Mouse (Mus musculus): Measurements from ENCODE around the gene Arhgef2.

Gene Arhgef2

DNA sequence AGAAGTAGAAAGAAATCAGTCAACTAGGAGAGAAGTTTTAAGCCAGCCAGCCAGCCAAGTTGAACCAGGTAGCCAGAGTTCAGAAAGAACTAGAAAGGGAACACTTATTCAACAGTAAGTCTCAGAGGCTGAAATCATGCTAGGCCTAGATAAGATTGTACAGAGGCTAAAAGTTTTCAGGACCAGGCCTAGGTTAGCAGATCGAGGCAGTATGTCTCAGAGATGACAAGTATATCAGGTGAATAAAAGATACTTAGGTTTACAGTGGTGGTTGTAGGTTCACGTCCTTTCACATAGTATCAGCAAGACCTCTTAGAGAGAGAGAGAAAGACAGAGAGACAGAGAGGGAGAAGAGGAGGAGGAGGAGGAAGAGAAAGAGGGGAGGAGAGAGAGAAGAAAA, 78.0 kb downstream of the Arhgef2 start:
- DNase-seq (ENCODE audit: low read depth, low spot score), result no peak

DNA sequence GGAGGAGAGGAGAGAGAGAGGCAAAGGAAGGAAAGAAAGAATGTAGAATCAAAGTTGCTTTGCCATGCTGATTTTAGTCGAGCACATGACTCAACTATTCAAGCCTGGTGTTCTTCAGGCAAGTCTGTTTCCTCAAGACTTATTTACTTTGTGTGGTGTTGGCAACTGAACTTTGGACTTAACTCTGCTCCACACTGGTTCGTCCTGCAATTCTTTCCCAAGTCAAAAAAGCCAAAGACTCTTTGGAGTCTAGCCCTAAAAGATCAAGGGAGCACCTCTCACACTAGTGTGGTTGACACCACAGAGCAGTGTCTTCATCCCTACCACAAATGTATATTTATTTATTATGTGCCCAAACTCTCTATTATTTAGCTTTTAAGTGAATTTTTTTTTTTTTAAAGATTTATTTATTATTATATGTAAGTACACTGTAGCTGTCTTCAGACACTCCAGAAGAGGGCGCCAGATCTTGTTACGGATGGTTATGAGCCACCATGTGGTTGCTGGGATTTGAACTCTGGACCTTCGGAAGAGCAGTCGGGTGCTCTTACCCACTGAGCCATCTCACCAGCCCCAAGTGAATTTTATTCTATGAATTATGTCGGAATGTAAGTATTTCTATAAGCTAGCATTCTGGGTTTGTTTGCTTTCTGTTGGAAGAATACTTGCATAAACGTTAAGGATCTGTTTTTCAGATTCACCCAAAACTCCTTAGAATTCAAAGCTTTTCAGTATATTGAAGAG, 78.6 kb downstream of the Arhgef2 start:
- no peak for DNase-seq (ENCODE audit: low read depth, low spot score)

DNA sequence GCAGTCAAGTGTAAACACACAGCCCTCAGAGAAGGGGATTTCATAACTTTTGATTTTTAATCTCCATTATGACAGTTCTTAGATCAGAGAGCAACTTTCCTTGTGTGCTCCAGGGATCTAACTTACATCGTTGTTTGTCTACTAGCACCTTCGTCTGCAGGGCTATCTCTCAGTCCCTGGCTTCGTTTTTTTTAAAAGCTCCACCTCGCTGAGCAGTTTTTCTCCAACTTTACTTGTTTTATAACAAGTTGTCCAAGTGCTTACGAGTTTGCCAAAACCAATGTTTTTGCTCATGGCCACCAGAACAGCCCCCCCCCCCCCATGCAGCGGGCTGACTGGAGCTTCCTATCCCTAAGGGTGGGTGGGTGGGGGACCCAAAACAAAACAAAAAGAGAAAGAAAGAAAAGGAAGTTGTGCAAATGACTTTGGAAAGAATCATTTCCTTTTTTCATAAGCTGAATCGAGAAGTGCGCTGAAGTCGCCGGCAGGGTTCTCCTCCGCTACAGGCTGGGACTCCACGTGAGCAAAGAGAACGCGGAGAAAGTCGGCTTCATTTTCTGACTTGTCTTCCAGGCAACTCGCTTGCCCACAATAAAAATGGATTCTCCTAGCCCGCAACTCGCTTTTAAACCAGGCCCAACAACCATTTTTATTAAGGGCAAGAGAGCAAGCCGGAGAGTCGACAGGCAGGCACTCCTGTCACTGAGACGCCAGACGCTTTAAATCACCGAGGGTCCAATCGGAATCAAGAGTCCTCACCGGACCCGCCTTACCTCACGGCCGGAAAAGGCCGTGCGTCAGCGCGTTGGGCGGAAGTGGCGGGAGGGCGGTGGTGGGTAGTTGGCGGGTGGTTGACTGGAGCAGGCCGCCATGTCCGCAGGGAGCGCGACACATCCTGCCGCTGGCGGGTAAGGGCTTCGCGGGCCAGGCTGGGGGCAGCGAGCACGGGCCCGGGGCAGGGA, 79.5 kb downstream of the Arhgef2 start, which contains the start of gene Khdc4:
TSS of gene Khdc4 (plus strand) at position 824 of the 962 bp plus-strand sequence.
- peak; percentile 97 for DNase-seq (ENCODE audit: low read depth, low spot score)

DNA sequence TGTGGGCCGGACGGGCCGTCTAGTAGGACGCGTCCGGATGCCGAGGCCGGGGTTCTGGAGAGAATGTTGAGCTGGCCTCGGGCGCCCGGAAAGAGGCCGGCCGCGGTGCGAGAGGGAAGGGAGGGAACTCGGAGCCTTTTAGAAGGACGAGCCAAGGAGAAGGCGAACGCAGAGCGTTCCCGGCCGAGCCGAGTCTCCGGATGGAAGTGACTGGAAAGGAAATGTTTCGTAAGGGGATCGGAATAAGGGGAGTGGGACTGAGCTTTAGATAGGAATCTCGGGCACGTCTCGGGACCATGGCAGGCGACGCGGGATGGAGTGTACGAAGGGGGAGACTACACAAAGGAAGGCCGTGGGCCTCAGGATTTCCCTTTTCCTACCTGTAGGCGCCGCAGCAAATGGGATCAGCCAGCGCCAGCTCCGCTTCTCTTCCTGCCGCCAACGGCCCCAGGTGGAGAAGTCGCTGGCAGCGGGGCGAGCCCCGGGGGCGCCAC, 80.2 kb downstream of the Arhgef2 start:
- DNase-seq (ENCODE audit: low read depth, low spot score), result peak; percentile 64

DNA sequence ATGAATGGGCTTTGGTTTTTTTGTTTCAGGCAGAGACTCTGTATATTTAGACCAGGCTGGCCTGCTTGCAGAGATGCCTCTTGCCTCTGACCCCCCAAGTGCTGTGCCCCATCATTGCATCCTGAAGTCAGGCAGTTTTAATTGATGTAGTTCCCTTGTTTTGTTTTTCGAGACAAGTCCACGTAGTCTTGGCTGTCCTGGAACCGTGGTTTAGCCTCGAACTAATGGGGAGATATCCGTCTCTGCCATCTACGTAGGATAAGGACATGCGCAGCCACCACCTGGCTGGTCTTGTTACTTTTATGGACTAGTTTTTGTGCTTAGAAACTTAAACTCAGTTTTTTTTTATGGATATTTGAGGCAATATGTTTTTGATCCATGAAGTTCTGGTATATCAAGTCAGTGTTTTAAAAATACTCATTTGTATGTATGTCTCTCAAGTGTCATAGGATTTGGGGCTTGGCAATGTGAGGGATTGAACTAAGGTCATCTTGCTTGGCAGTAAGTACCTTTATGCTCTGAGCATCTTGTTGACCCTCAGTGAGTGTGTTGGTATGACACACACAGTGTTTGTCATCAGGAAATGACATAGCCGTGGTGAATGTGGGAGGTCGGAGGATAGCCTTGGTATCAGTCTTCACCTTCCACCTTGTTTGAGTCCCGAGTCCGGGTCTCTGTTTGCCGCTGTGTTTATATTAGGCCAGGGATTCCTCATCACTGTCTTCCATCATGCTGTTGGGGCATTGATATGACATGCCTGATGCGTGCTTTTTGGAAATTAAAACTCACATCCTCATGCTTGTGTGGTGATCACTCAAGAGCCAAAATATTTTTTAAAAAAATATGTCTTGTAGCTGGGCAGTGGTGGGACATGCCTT, 81.2 kb downstream of the Arhgef2 start:
- DNase-seq (ENCODE audit: low read depth, low spot score), result peak; percentile 30

DNA sequence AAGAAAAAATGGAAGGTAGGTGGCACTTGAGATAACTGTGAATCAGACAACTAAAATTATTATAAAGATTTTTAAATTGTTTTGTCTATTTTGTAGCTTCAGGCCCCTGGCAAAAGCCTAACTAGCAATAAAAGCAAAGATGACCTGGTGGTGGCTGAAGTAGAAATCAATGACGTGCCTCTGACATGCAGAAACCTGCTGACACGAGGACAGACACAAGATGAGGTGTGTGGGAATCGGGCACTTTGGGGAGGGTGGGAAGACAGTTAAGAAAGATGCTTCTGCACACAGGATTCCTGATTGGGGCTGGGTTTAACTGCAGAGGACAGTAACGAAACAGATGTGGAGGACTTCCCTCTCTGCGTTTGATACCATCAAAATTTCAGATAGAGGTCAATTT, 83.3 kb downstream of the Arhgef2 start:
- DNase-seq (ENCODE audit: low read depth, low spot score), result no peak

DNA sequence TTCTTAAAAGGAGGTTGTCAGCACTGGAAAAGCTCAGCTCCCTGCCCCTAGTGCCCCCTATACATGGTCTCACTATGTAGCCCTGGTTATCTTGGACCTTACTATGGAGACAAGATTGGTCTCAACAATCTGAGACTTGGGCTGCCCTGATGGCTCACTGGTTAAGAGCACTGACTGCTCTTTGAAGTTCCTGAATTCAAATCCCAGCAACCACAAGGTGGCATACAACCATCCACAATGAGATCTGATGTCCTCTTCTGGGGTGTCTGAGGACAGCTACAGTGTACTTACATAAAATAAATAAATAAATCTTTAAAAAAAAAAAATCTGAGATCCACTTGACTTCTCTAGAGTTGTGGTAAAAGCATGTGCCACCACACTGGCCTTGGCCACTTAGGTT, 89.8 kb downstream of the Arhgef2 start:
- no peak for DNase-seq (ENCODE audit: low read depth, low spot score)
